Mouse (Mus musculus) embryonic fibroblast, embryonic 13.5 days (primary cell): ENCODE measurements at regions not wholly inside any gene's neighbourhood (a gene's known extent, or its start where the extent isn't known, plus 50 kb on each side); places are given as distances from the start of the nearest gene placed in this dataset.

Source experiments
- CTCF ChIP-seq: IDR thresholded peaks from 2 replicates; pipeline ENCODE4 v1.5.1; 2011; ENCODE audit warnings: mild to moderate bottlenecking, control low read depth, low read length, moderate library complexity, borderline replicate concordance; ENCODE audit not compliant: insufficient read depth
- POLR2A ChIP-seq: IDR thresholded peaks from 2 replicates; pipeline ENCODE4 v1.6.1; 2011; ENCODE audit warnings: low read depth, mild to moderate bottlenecking, control low read depth, low read length, moderate library complexity

GRCm38 (mm10) chr10:12115767-12116166 is 753.4 kb downstream of the Utrn start:
- TF ChIP-seq CTCF (no peak), POLR2A (no peak)
